Mouse (Mus musculus): Measurements from ENCODE around the gene Fam89a. TPM values are rescaled to one million over a fixed set of nuclear protein-coding genes. Genes with fewer than 3 reads are reported as not detected.
A peak's percentile ranks its signal among the peaks of the same experiment; 100 is the strongest.

Fam89a gene
- total RNA-seq (2021), result under 1 TPM; 0.86 to 0.96 TPM
- long read RNA-seq, experiment 1, partial matches to known transcripts, result 0 of 2 reads
- long read RNA-seq, experiment 1, other reads (novel, unspliced or antisense), result 0 of 2 reads
- long read RNA-seq, experiment 2, partial matches to known transcripts, result 0 of 2 reads
- long read RNA-seq, experiment 2, other reads (novel, unspliced or antisense), result 0 of 2 reads

GRCm38 (mm10) chr8:124751709-124752173 lies at the start of gene Fam89a:
TSS of gene Fam89a (minus strand) at chr8:124751832.
- peak; percentile 27 to 51 for DNase-seq (ENCODE audit: low spot score in 2 of 2)

GRCm38 (mm10) chr8:124800542-124800941 lies 48.9 kb upstream of the Fam89a start:
- no peak for DNase-seq (ENCODE audit: low spot score in 2 of 2)

DNA sequence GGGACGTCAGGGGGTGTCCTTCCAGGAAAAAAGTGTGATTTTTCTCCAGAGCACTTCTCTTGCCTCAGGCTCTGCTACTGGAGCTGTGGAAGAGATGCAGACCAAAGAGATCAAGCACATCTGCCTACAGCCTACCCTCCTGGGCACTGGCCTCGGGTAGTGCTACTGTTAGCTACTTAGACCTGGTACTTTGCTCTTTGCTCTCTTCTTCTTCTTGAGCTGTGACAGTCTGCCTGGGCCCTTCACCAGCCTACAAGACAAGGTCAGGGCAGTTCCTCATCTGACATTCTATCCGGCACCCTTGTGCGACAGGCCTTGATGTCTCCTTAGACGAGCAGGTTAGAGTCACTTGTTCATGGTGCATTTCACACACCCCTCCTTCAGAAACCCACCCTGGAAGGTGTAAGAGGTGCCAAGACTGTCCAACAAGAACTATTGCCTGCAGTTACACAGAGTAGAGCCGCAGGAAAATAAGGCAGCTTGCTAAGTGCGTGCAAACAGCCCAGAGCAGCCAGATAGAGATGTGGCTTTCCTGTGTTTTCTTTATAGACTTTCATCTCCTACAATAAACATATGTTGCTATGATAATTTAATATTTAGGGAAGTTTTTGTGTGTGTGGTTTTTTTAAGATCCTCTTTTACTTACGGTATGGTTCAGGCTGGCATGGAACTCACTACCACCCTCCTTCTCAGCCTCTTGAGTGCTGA lies 44.3 kb upstream of the Fam89a start:
- DNase-seq (ENCODE audit: low spot score in 2 of 2), result no peak

- DNase-seq (ENCODE audit: low spot score in 2 of 2), result peak in 1 of 2 experiments; percentile 41
Measured at GRCm38 (mm10) chr8:124794486-124794780, 42.8 kb upstream of the Fam89a start.

DNA sequence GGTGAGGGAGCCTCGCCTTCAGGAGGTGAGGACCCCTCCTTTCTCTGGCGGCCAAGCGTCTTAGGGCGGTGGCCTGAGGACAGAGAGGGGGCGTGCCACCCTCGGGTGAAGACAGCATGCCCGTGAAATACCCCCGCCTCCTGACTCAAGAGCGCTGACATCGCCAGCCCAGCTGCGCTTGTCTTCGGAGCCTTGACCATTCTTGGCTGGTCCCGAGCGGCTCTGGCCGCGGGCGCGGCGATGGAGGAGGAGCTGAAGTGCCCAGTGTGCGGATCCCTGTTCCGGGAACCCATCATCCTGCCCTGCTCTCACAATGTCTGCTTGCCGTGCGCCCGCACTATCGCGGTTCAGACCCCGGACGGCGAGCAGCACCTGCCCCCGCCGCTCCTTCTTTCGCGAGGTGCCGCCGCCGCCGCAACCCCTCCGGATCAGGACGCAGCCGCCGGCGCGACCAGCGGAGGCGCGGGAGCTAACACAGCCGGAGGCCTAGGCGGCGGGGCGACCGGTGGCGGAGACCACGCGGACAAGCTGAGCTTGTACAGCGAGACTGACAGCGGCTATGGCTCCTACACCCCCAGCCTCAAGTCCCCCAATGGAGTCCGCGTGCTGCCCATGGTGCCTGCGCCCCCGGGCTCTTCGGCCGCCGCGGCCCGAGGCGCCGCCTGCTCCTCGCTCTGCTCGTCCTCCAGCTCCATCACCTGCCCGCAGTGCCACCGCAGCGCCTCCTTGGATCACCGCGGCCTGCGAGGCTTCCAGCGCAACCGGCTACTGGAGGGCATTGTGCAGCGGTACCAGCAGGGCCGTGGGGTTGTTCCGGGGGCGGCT lies 42.2 kb upstream of the Fam89a start:
- no peak for DNase-seq (ENCODE audit: low spot score in 2 of 2)

DNA sequence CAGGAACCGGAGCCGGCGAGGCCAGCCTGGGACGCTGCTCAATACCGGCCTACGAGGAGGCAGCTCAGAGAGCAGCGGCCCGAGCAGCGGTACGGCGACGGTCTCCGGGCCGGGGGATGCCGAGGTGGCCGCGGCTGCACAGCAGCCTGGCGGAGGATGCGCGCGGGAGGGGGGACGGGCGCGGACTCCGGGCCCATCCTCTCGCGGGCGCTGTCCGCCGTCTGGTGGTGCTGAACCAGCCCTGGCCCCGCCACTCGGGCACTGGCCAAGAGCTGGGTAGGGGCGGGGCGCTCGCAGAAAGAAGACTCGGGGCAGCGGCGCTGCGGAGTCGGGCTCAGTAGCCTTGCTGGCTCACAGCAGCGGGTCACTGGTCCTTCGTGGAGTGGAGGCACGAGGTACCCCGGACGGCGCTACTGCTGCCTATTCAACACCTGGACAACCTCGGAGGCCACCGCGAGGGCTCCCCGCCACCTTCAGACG lies 41.6 kb upstream of the Fam89a start:
- peak; percentile 87 to 93 for DNase-seq (ENCODE audit: low spot score in 2 of 2)

- peak in 1 of 2 experiments; percentile 38 for DNase-seq (ENCODE audit: low spot score in 2 of 2)
Measured at GRCm38 (mm10) chr8:124792708-124793107, 41.1 kb upstream of the Fam89a start, which contains the start of gene Trim67. TSS of gene Trim67 (plus strand) at chr8:124793092.

GRCm38 (mm10) chr8:124792186-124792585 lies 40.6 kb upstream of the Fam89a start:
- DNase-seq (ENCODE audit: low spot score in 2 of 2), result no peak

DNA sequence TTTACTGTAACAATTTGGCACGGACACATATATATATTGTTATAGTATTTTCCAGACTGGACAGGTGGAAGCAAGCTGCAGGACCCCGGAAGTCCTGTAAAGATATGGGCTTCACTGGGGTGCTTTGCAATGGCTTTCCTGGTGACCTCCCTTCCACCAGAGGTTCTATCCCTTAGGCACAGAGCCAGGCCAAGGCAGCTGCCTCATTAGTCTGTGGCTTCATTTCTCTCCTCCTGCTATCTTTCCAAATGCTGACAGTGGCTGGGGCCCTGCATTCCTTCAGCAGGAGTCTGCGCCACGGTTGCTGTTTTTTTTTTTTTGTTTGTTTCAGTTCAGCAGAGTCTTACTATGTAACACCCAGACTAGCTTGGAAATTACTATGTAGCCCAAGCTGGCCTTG lies 40.1 kb upstream of the Fam89a start:
- peak in 1 of 2 experiments; percentile 20 for DNase-seq (ENCODE audit: low spot score in 2 of 2)

- no peak for DNase-seq (ENCODE audit: low spot score in 2 of 2)
Measured at GRCm38 (mm10) chr8:124790676-124791075, 39.0 kb upstream of the Fam89a start.

- DNase-seq (ENCODE audit: low spot score in 2 of 2), result no peak
Measured at GRCm38 (mm10) chr8:124784613-124785012, 33.0 kb upstream of the Fam89a start.

DNA sequence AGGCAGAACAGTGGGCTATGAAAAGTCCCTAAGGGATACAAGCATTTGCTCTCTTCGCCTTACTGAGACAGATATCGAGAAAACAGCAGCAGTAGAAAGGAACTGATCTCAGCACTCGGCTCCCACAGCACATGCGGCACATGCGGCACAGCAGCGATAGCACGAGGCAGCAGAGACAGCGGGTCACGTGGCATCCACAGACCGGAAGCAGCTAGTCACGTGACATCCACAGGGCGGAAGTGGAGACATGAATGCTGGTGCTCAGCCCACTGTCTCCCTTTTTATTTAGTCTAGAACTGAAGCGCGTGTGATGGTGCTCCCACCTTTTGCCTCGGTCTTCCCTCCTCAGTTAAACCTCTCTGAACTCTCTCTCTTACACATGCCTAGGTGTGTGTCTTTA lies 31.6 kb upstream of the Fam89a start:
- no peak for DNase-seq (ENCODE audit: low spot score in 2 of 2)

- DNase-seq (ENCODE audit: low spot score in 2 of 2), result no peak
Measured at GRCm38 (mm10) chr8:124782431-124782830, 30.8 kb upstream of the Fam89a start.

- no peak for DNase-seq (ENCODE audit: low spot score in 2 of 2)
Measured at GRCm38 (mm10) chr8:124780236-124780635, 28.6 kb upstream of the Fam89a start.

- peak in 1 of 2 experiments; percentile 65 for DNase-seq (ENCODE audit: low spot score in 2 of 2)
Measured at GRCm38 (mm10) chr8:124775695-124776094, 24.1 kb upstream of the Fam89a start.

DNA sequence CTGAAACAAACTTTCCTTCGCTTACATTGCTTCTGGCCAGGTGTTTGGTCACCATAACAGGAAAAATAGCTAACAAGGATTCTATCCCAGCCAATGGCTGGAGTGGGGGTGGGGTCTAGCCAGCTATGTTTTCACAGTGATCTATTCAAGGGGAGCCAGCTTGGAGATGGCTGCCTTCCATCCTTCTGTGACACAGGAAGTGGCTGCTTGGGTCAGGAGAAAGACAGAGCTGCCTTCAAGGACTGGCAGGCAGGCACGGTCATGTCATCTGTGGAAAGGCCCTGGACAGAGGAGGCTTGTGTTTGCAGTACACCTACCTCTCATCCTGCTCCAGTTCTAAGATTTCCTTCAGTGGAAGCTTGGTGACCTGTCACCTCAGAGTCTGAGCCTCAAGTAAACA lies 20.8 kb upstream of the Fam89a start:
- no peak for DNase-seq (ENCODE audit: low spot score in 2 of 2)

DNA sequence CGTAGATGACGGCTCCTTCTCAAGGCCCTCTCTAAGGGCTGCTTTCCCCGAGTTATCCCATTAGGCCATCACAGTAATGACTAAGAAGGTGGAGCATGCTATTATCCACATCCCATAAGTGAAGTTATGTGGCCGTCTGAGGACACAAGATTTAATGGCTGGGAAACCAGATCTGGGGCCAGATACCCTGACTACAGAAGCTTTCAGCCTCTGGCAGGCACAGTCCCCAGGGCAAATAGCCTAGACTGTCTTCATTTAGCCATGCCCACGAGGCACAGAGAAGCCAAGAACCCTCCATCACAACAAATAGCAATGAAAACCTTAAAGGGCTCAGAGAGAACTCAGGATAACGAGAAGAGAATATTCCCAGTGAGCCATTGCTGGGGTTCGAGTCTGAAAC lies 11.4 kb upstream of the Fam89a start:
- no peak for DNase-seq (ENCODE audit: low spot score in 2 of 2)

DNA sequence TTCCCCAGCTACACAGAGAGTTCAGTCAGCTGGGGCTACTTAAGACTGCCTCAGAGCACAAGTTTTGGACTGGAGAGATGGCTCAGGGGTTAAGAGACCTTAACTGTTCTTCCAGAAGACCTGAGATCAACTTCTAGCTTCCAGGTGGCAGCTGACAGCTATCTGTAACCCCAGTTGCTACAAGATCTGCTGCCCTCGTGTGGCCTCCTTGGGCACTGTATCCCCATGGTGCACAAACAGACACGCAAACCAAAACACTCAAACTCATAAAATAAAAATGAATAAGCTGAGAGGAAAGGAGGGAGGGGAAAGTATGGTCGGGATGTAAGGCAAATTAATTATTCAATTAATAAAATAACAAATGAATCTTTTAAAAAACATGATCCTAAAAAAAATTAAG lies 6.9 kb upstream of the Fam89a start:
- peak in 1 of 2 experiments; percentile 21 for DNase-seq (ENCODE audit: low spot score in 2 of 2)

GRCm38 (mm10) chr8:124756601-124757000 lies 5.0 kb upstream of the Fam89a start:
- DNase-seq (ENCODE audit: low spot score in 2 of 2), result no peak

DNA sequence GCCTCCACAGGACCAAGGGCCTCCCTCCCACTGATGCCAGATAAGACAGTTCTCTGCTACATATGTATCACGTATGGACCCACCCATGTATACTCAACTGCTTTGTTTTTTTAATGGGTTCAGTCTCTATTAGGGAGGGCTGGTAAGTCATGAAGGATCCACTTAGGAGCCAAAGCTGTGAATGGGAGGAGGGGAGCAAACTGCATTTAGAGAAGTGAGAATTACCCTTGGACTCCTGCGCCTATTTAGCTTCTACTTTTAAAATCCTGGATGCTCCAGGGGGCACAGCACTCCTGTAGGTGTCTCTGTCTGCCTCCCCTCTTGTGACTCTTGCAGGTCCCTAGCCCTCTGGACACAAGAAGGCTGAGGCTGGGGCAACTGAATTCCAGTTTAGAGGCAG lies 4.5 kb upstream of the Fam89a start:
- DNase-seq (ENCODE audit: low spot score in 2 of 2), result no peak

GRCm38 (mm10) chr8:124755481-124755880 lies 3.8 kb upstream of the Fam89a start:
- no peak for DNase-seq (ENCODE audit: low spot score in 2 of 2)

DNA sequence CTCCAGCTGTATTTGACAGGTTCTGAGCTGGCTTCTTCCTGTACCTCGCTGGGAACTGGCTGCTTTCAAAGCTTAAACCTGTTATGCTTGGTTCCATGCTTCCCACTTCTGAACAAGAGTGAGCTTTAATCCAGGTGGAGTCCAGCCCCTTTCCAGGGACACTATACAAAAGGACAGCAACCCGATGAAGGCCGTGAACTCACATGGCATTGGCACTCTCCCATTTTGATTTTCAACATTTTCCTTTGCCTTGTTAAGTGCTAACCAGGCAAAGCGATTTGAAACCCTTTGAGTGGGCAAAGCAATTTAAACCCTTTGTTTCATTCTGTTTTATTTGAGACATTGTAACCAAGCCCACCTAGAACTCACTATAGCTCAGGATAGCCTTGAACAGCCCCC lies 3.2 kb upstream of the Fam89a start:
- no peak for DNase-seq (ENCODE audit: low spot score in 2 of 2)
